Mouse (Mus musculus): ENCODE data around the gene Pdzk1ip1.

Pdzk1ip1 gene

GRCm38 (mm10) chr4:115121608-115122007 is 33.1 kb downstream of the Pdzk1ip1 start:
- no peak for DNase-seq (ENCODE audit: low spot score in 2 of 2)

- DNase-seq (ENCODE audit: low spot score in 2 of 2) = no peak
Observed at GRCm38 (mm10) chr4:115123507-115123906, 35.0 kb downstream of the Pdzk1ip1 start.

DNA sequence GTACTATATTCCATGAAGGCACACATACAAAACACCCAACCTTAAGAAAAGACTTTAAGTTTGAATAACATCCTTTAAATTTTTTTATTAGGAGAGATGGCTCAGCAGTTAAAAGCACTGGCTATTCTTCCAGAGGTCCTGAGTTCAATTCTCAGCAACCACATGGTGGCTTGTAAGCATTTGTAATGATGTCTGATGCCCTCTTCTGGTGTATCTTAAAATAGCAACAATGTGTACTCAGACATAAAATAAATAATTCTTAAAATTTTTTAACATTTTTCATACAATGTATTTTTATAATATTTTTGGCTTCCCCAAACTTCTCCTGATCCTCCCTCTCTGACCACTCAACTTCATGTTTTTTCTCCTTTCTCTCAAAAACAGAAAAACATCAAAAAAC is 36.2 kb downstream of the Pdzk1ip1 start:
- no peak for DNase-seq (ENCODE audit: low spot score in 2 of 2)

DNA sequence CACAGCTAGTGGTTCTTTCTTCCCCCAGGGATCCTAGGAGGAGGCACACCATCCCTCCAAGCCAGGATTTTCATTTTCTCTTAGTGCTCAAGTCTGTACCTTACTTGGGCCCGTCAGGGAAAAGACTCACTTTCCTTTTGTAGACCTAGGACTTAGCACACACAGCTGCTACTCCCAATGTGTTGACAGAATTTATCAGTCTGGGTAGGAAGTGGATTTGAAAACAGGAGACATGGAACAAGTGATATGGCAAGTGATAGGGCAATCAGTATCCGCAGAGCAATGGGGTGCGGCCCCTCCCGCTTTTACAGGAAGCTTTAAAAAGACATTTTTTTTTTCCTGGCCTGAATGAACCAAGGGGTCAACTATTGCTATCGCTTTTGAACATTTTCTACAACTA is 44.6 kb downstream of the Pdzk1ip1 start:
- DNase-seq (ENCODE audit: low spot score in 2 of 2) = no peak

- no peak for DNase-seq (ENCODE audit: low spot score in 2 of 2)
Observed at GRCm38 (mm10) chr4:115133621-115134295, 45.2 kb downstream of the Pdzk1ip1 start, which contains the start of gene Cyp4x1. Gene Cyp4x1 (minus strand): TSS chr4:115134281.

DNA sequence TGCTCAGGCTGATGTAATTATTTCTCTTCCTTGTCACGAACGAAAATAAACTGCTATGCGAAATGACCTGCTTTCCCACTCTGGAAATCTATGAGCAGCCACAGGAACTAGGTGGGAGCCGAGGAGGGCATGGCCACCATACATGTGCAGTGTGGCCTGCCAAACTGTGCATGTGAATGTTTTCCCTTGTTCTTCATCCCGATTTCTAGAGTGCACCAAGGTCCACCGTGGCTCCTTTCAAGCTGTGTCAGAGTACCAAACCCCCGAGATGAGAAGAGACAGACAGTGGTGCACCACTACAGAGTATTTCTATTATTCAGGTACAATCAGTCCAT is 45.8 kb downstream of the Pdzk1ip1 start:
- no peak for DNase-seq (ENCODE audit: low spot score in 2 of 2)
